Mouse (Mus musculus) neural tube, embryonic 13.5 days (tissue): ENCODE results near the gene Celf2. TPM values are rescaled to one million over a fixed set of nuclear protein-coding genes. Genes with fewer than 3 reads are reported as not detected.
A peak's percentile ranks its signal among the peaks of the same experiment; 100 is the strongest.

ENCODE experiments used
- ATAC-seq: fragments of 200-750 bp; cut with Nextera tagmentation; 2 replicates; pipeline ENCODE4 v1.8.0; 2017; ENCODE audit warnings: low read depth, mild to moderate bottlenecking, moderate TSS enrichment, moderate library complexity
- H3K27ac ChIP-seq: fragments of 300-500 bp; sonication (generic); replicated peaks from 2 replicates; pipeline ENCODE4 v1.5.1; 2015; ENCODE audit warnings: moderate library complexity, mild to moderate bottlenecking, inconsistent platforms
- H3K27me3 ChIP-seq: fragments of 300-500 bp; sonication (generic); 2 replicates; pipeline ENCODE4 v1.6.1; 2015; ENCODE audit warnings: mild to moderate bottlenecking, inconsistent platforms
- H3K36me3 ChIP-seq: fragments of 300-500 bp; sonication (generic); 2 replicates; pipeline ENCODE4 v1.6.1; 2015; ENCODE audit warnings: mild to moderate bottlenecking, inconsistent platforms
- H3K4me1 ChIP-seq: fragments of 300-500 bp; sonication (generic); replicated peaks from 2 replicates; pipeline ENCODE4 v1.6.1; 2015; ENCODE audit warnings: inconsistent platforms
- H3K4me2 ChIP-seq: fragments of 300-500 bp; sonication (generic); 2 replicates; pipeline ENCODE4 v1.6.1; 2015; ENCODE audit warnings: inconsistent platforms, mild to moderate bottlenecking, moderate library complexity
- H3K4me3 ChIP-seq: fragments of 300-500 bp; sonication (generic); 2 replicates; pipeline ENCODE4 v1.5.1; 2015; ENCODE audit warnings: mild to moderate bottlenecking, inconsistent platforms
- H3K9ac ChIP-seq: fragments of 300-500 bp; sonication (generic); 2 replicates; pipeline ENCODE4 v1.6.1; 2015; ENCODE audit warnings: moderate library complexity, mild to moderate bottlenecking, inconsistent platforms
- H3K9me3 ChIP-seq: fragments of 300-500 bp; sonication (generic); 2 replicates; pipeline ENCODE4 v1.6.1; 2016; ENCODE audit warnings: inconsistent platforms
- WGBS: fragments of 180-500 bp; shearing (Covaris S2); methylation state at CpG from one replicate; pipeline ENCODE4 v1.1.7; 2015; 5-methylcytosine and 5-hydroxymethylcytosine counted together
- polyA plus RNA-seq: library from polyadenylated mRNA; unstranded; fragments of >200 nt; fragmentation: Nextera tagmentation; extraction: Ambion mirVana; gene quantifications from 2 replicates; pipeline ENCODE4 v1.2.1, GENCODE M21; 2015

Gene Celf2
- polyA plus RNA-seq, 1 experiment from 2014 or later: 111 TPM

GRCm38 (mm10) chr2:6528076-6528475, 981.3 kb downstream of the Celf2 start:
- 82% methylated on average over 2 of the region's 2 CpGs for WGBS
- H3K4me1 ChIP-seq: no peaks in the 10 kb centered on the region
- H3K27me3 ChIP-seq: no peaks in the 10 kb centered on the region
- H3K27ac ChIP-seq: no peak overlapping the region
- H3K4me2 ChIP-seq: no peak overlapping the region
- no peak overlapping the region for H3K4me3 ChIP-seq
- no peak overlapping the region for H3K9ac ChIP-seq
- H3K36me3 ChIP-seq: no peaks in the 10 kb centered on the region
- H3K9me3 ChIP-seq: no peaks in the 10 kb centered on the region
- no peak for ATAC-seq

- H3K9ac ChIP-seq: no peak overlapping the region
- H3K4me1 ChIP-seq: no peaks in the 10 kb centered on the region
- no peaks in the 10 kb centered on the region for H3K36me3 ChIP-seq
- WGBS: 74% methylated on average over 11 of the region's 11 CpGs
- no peak overlapping the region for H3K4me2 ChIP-seq
- no peaks in the 10 kb centered on the region for H3K9me3 ChIP-seq
- H3K27ac ChIP-seq: no peak overlapping the region
- H3K27me3 ChIP-seq: no peaks in the 10 kb centered on the region
- no peak for ATAC-seq
- no peak overlapping the region for H3K4me3 ChIP-seq
These were observed 982.5 kb downstream of the Celf2 start for GRCm38 (mm10) chr2:6526825-6527224.

- H3K4me1 ChIP-seq: no peaks in the 10 kb centered on the region
- no peak overlapping the region for H3K27ac ChIP-seq
These were observed 983.1 kb downstream of the Celf2 start for GRCm38 (mm10) chr2:6526311-6526710.

GRCm38 (mm10) chr2:6523924-6524300, 985.5 kb downstream of the Celf2 start:
- H3K36me3 ChIP-seq: no peaks in the 10 kb centered on the region
- 93% methylated on average over 10 of the region's 10 CpGs for WGBS

More at GRCm38 (mm10) chr2:6526311-6526710, 983.1 kb downstream of the Celf2 start:
- Histone ChIP-seq H3K4me3 (no peak overlapping the region), H3K9ac (no peak overlapping the region), H3K27me3 (no peaks in the 10 kb centered on the region), H3K36me3 (no peaks in the 10 kb centered on the region), H3K9me3 (no peaks in the 10 kb centered on the region), H3K4me2 (no peak overlapping the region)
- WGBS: 52% methylated on average over 4 of the region's 4 CpGs
- ATAC-seq: no peak

GRCm38 (mm10) chr2:6523261-6523923, 986.0 kb downstream of the Celf2 start:
- Histone ChIP-seq H3K9ac (no peak overlapping the region), H3K9me3 (no peaks in the 10 kb centered on the region), H3K36me3 (no peaks in the 10 kb centered on the region), H3K4me1 (no peaks in the 10 kb centered on the region), H3K27me3 (no peaks in the 10 kb centered on the region), H3K4me2 (no peak overlapping the region), H3K27ac (no peak overlapping the region), H3K4me3 (no peak overlapping the region)
- WGBS: 77% methylated on average over 16 of the region's 16 CpGs
- no peak for ATAC-seq

More at GRCm38 (mm10) chr2:6523924-6524300, 985.5 kb downstream of the Celf2 start:
- no peak for ATAC-seq
- Histone ChIP-seq H3K27ac (no peak overlapping the region), H3K9ac (no peak overlapping the region), H3K9me3 (no peaks in the 10 kb centered on the region), H3K27me3 (no peaks in the 10 kb centered on the region), H3K4me2 (no peak overlapping the region), H3K4me3 (no peak overlapping the region), H3K4me1 (no peaks in the 10 kb centered on the region)

- no peak for ATAC-seq
- 88% methylated on average over 4 of the region's 4 CpGs for WGBS
These were observed 987.0 kb downstream of the Celf2 start for GRCm38 (mm10) chr2:6522411-6522810.

GRCm38 (mm10) chr2:6513176-6513575, 996.2 kb downstream of the Celf2 start:
- H3K4me2 ChIP-seq: no peak overlapping the region
- no peaks in the 10 kb centered on the region for H3K36me3 ChIP-seq
- H3K9me3 ChIP-seq: no peaks in the 10 kb centered on the region
- H3K4me3 ChIP-seq: no peak overlapping the region
- WGBS: 61% methylated on average over 7 of the region's 7 CpGs
- H3K4me1 ChIP-seq: no peaks in the 10 kb centered on the region
- no peak for ATAC-seq
- no peak overlapping the region for H3K27ac ChIP-seq
- no peak overlapping the region for H3K9ac ChIP-seq
- H3K27me3 ChIP-seq: no peaks in the 10 kb centered on the region

More at GRCm38 (mm10) chr2:6522411-6522810, 987.0 kb downstream of the Celf2 start:
- no peaks in the 10 kb centered on the region for H3K4me1 ChIP-seq
- no peaks in the 10 kb centered on the region for H3K27me3 ChIP-seq
- no peak overlapping the region for H3K27ac ChIP-seq
- H3K9me3 ChIP-seq: no peaks in the 10 kb centered on the region
- H3K36me3 ChIP-seq: no peaks in the 10 kb centered on the region
- no peak overlapping the region for H3K9ac ChIP-seq
- no peak overlapping the region for H3K4me2 ChIP-seq
- no peak overlapping the region for H3K4me3 ChIP-seq

- Histone ChIP-seq H3K27ac (peak overlapping the region; percentile 89), H3K36me3 (no peaks in the 10 kb centered on the region), H3K9ac (no peak overlapping the region), H3K4me1 (peaks cover 32% of the 10 kb centered on the region), H3K9me3 (no peaks in the 10 kb centered on the region), H3K4me3 (no peak overlapping the region), H3K27me3 (no peaks in the 10 kb centered on the region), H3K4me2 (no peak overlapping the region)
- WGBS: 23% methylated on average over 3 of the region's 3 CpGs
- no peak for ATAC-seq
These were observed 1002.3 kb downstream of the Celf2 start for GRCm38 (mm10) chr2:6507071-6507470.

- H3K4me2 ChIP-seq: peak overlapping the region; percentile 25
These were observed 1003.2 kb downstream of the Celf2 start for GRCm38 (mm10) chr2:6505979-6506811.

GRCm38 (mm10) chr2:6505531-6505930, 1003.8 kb downstream of the Celf2 start:
- Histone ChIP-seq H3K4me1 (peaks cover 32% of the 10 kb centered on the region), H3K4me2 (no peak overlapping the region), H3K9ac (no peak overlapping the region), H3K27me3 (no peaks in the 10 kb centered on the region), H3K27ac (peak overlapping the region; percentile 89), H3K36me3 (no peaks in the 10 kb centered on the region), H3K9me3 (no peaks in the 10 kb centered on the region), H3K4me3 (no peak overlapping the region)
- ATAC-seq: peak; percentile 30; the same call in 1 of the 2 replicates
- WGBS: 69% methylated on average over 12 of the region's 12 CpGs

More at GRCm38 (mm10) chr2:6505979-6506811, 1003.2 kb downstream of the Celf2 start:
- Histone ChIP-seq H3K9ac (peak overlapping the region; percentile 44; the same call in 1 of the 2 replicates), H3K9me3 (no peaks in the 10 kb centered on the region), H3K27me3 (no peaks in the 10 kb centered on the region), H3K36me3 (no peaks in the 10 kb centered on the region), H3K27ac (peak overlapping the region; percentile 89), H3K4me3 (no peak overlapping the region), H3K4me1 (peaks cover 32% of the 10 kb centered on the region)
- peak; percentile 96 for ATAC-seq
- WGBS: 18% methylated on average over 13 of the region's 13 CpGs

GRCm38 (mm10) chr2:6498101-6498500, 1011.3 kb downstream of the Celf2 start:
- no peak overlapping the region for H3K4me3 ChIP-seq
- no peaks in the 10 kb centered on the region for H3K27me3 ChIP-seq
- H3K9ac ChIP-seq: no peak overlapping the region
- no peak overlapping the region for H3K4me2 ChIP-seq
- ATAC-seq: no peak
- H3K27ac ChIP-seq: no peak overlapping the region
- no peaks in the 10 kb centered on the region for H3K9me3 ChIP-seq
- H3K36me3 ChIP-seq: no peaks in the 10 kb centered on the region
- H3K4me1 ChIP-seq: no peaks in the 10 kb centered on the region
- 80% methylated on average over 12 of the region's 12 CpGs for WGBS

GRCm38 (mm10) chr2:6497636-6498035, 1011.7 kb downstream of the Celf2 start:
- whole genome bisulfite sequencing: 79% methylated on average over 5 of the region's 5 CpGs

More at GRCm38 (mm10) chr2:6497636-6498035, 1011.7 kb downstream of the Celf2 start:
- Histone ChIP-seq H3K36me3 (no peaks in the 10 kb centered on the region), H3K9ac (no peak overlapping the region), H3K27ac (no peak overlapping the region), H3K4me2 (no peak overlapping the region), H3K4me3 (no peak overlapping the region), H3K9me3 (no peaks in the 10 kb centered on the region), H3K4me1 (no peaks in the 10 kb centered on the region), H3K27me3 (no peaks in the 10 kb centered on the region)
- ATAC-seq: no peak
